Mouse (Mus musculus): Measurements from ENCODE around the gene Hist1h4i. TPM values are rescaled to one million over a fixed set of nuclear protein-coding genes. Genes with fewer than 3 reads are reported as not detected.
"Not testable (repeated sequence)": the region's sequence is repeated elsewhere in the genome, so short reads cannot be mapped to it uniquely, and the experiment has no call there.

The Hist1h4i gene
- polyA plus RNA-seq, 1 experiment from 2014 or later = 22.0 TPM

GRCm38 (mm10) chr13:22039364-22039763 lies 1.8 kb downstream of the Hist1h4i start:
- ATAC-seq = no peak
- no peak overlapping the region for H3K4me3 ChIP-seq (ENCODE audit: low read length)
- H3K27me3 ChIP-seq (replicated peaks; ENCODE audit: control insufficient read depth, insufficient read depth, low read length) = no peaks in the 10 kb centered on the region
- H3K27ac ChIP-seq (ENCODE audit: low read length) = no peak overlapping the region
- 66% methylated on average over 5 of the region's 5 CpGs for WGBS
- no peaks in the 10 kb centered on the region for H3K9me3 ChIP-seq (ENCODE audit: control insufficient read depth, low read length)
- H3K36me3 ChIP-seq (ENCODE audit: control insufficient read depth, insufficient read depth, low read length) = no peaks in the 10 kb centered on the region
- H3K9ac ChIP-seq (ENCODE audit: low read depth, low read length) = no peak overlapping the region
- H3K4me1 ChIP-seq (ENCODE audit: control insufficient read depth, insufficient read depth, low read length) = peaks cover 15% of the 10 kb centered on the region
- H3K4me2 ChIP-seq (ENCODE audit: low read depth, low read length) = no peak overlapping the region

GRCm38 (mm10) chr13:22037415-22037814 lies 3.7 kb downstream of the Hist1h4i start:
- ATAC-seq = no peak
- no peak overlapping the region for H3K4me3 ChIP-seq (ENCODE audit: low read length)
- H3K9ac ChIP-seq (ENCODE audit: low read depth, low read length) = 0 out of 2 replicates have a peak overlapping the region, but pooled peaks have one; percentile 29
- no peak overlapping the region for H3K27ac ChIP-seq (ENCODE audit: low read length)
- no peaks in the 10 kb centered on the region for H3K36me3 ChIP-seq (ENCODE audit: control insufficient read depth, insufficient read depth, low read length)
- 61% methylated on average over 2 of the region's 2 CpGs for WGBS
- no peaks in the 10 kb centered on the region for H3K27me3 ChIP-seq (replicated peaks; ENCODE audit: control insufficient read depth, insufficient read depth, low read length)
- H3K9me3 ChIP-seq (ENCODE audit: control insufficient read depth, low read length) = no peaks in the 10 kb centered on the region
- no peak overlapping the region for H3K4me2 ChIP-seq (ENCODE audit: low read depth, low read length)
- H3K4me1 ChIP-seq (ENCODE audit: control insufficient read depth, insufficient read depth, low read length) = peaks cover 15% of the 10 kb centered on the region

GRCm38 (mm10) chr13:22036986-22037385 lies 4.2 kb downstream of the Hist1h4i start:
- Histone ChIP-seq H3K9me3 (ENCODE audit: control insufficient read depth, low read length) (no peaks in the 10 kb centered on the region), H3K36me3 (ENCODE audit: control insufficient read depth, insufficient read depth, low read length) (no peaks in the 10 kb centered on the region), H3K9ac (ENCODE audit: low read depth, low read length) (peak overlapping the region; percentile 67), H3K4me2 (ENCODE audit: low read depth, low read length) (peak overlapping the region; percentile 70), H3K27ac (ENCODE audit: low read length) (peak overlapping the region; percentile 82), H3K27me3 (replicated peaks; ENCODE audit: control insufficient read depth, insufficient read depth, low read length) (no peaks in the 10 kb centered on the region), H3K4me3 (ENCODE audit: low read length) (peak overlapping the region; percentile 47), H3K4me1 (ENCODE audit: control insufficient read depth, insufficient read depth, low read length) (peaks cover 13% of the 10 kb centered on the region)
- WGBS = 62% methylated on average over 3 of the region's 3 CpGs
- no peak for ATAC-seq

- H3K9ac ChIP-seq (ENCODE audit: low read depth, low read length) = peak overlapping the region; percentile 67
- H3K9me3 ChIP-seq (ENCODE audit: control insufficient read depth, low read length) = no peaks in the 10 kb centered on the region
- H3K4me2 ChIP-seq (ENCODE audit: low read depth, low read length) = peak overlapping the region; percentile 70
- no peaks in the 10 kb centered on the region for H3K36me3 ChIP-seq (ENCODE audit: control insufficient read depth, insufficient read depth, low read length)
- WGBS = 3% methylated on average over 20 of the region's 23 CpGs
- H3K27me3 ChIP-seq (replicated peaks; ENCODE audit: control insufficient read depth, insufficient read depth, low read length) = no peaks in the 10 kb centered on the region
- peak; percentile 17; the same call in 1 of the 2 replicates for ATAC-seq
- peak overlapping the region; percentile 47 for H3K4me3 ChIP-seq (ENCODE audit: low read length)
- peaks cover 12% of the 10 kb centered on the region; the same call in 1 of the 2 replicates for H3K4me1 ChIP-seq (ENCODE audit: control insufficient read depth, insufficient read depth, low read length)
- H3K27ac ChIP-seq (ENCODE audit: low read length) = peak overlapping the region; percentile 82
These were observed 4.8 kb downstream of the Hist1h4i start for GRCm38 (mm10) chr13:22036149-22036956.

GRCm38 (mm10) chr13:22035267-22036148 lies 5.7 kb downstream of the Hist1h4i start, which contains the start of the genes Hist1h2ah and Hist1h2bk:
TSS of gene Hist1h2ah (minus strand) at chr13:22035568.
TSS of gene Hist1h2bk (plus strand) at chr13:22035870.
- ATAC-seq = peak; percentile 96
- under 1% methylated on average over 22 of the region's 69 CpGs for WGBS
- H3K9ac ChIP-seq (ENCODE audit: low read depth, low read length) = peak within 1 kb of the TSS; percentile 67
- H3K4me3 ChIP-seq (ENCODE audit: low read length) = peak within 1 kb of the TSS; percentile 50
- peaks cover 12% of the 10 kb centered on the region; the same call in 1 of the 2 replicates for H3K4me1 ChIP-seq (ENCODE audit: control insufficient read depth, insufficient read depth, low read length)
- not testable (repeated sequence) for H3K9me3 ChIP-seq (ENCODE audit: control insufficient read depth, low read length); H3K27me3 ChIP-seq (replicated peaks; ENCODE audit: control insufficient read depth, insufficient read depth, low read length); H3K36me3 ChIP-seq (ENCODE audit: control insufficient read depth, insufficient read depth, low read length)
- peak within 1 kb of the TSS; percentile 70 for H3K4me2 ChIP-seq (ENCODE audit: low read depth, low read length)
- H3K27ac ChIP-seq (ENCODE audit: low read length) = peak within 1 kb of the TSS; percentile 93

GRCm38 (mm10) chr13:22034443-22035266 lies 6.5 kb downstream of the Hist1h4i start:
- H3K9ac ChIP-seq (ENCODE audit: low read depth, low read length) = peak overlapping the region; percentile 66
- H3K36me3 ChIP-seq (ENCODE audit: control insufficient read depth, insufficient read depth, low read length) = no peaks in the 10 kb centered on the region
- peak overlapping the region; percentile 93 for H3K27ac ChIP-seq (ENCODE audit: low read length)

GRCm38 (mm10) chr13:22033741-22034442 lies 7.3 kb downstream of the Hist1h4i start:
- 34% methylated on average over 5 of the region's 5 CpGs for WGBS

More at GRCm38 (mm10) chr13:22034443-22035266, 6.5 kb downstream of the Hist1h4i start:
- no peaks in the 10 kb centered on the region for H3K27me3 ChIP-seq (replicated peaks; ENCODE audit: control insufficient read depth, insufficient read depth, low read length)
- peaks cover 4% of the 10 kb centered on the region; the same call in 1 of the 2 replicates for H3K4me1 ChIP-seq (ENCODE audit: control insufficient read depth, insufficient read depth, low read length)
- H3K9me3 ChIP-seq (ENCODE audit: control insufficient read depth, low read length) = no peaks in the 10 kb centered on the region
- H3K4me2 ChIP-seq (ENCODE audit: low read depth, low read length) = peak overlapping the region; percentile 61
- WGBS = 3% methylated on average over 10 of the region's 14 CpGs
- ATAC-seq = peak; percentile 39
- peak overlapping the region; percentile 48 for H3K4me3 ChIP-seq (ENCODE audit: low read length)

GRCm38 (mm10) chr13:22030493-22030892 lies 10.7 kb downstream of the Hist1h4i start:
- no peak overlapping the region for H3K4me2 ChIP-seq (ENCODE audit: low read depth, low read length)
- H3K9ac ChIP-seq (ENCODE audit: low read depth, low read length) = no peak overlapping the region
- H3K4me3 ChIP-seq (ENCODE audit: low read length) = no peak overlapping the region
- peaks cover 3% of the 10 kb centered on the region for H3K4me1 ChIP-seq (ENCODE audit: control insufficient read depth, insufficient read depth, low read length)
- H3K27ac ChIP-seq (ENCODE audit: low read length) = no peak overlapping the region
- H3K27me3 ChIP-seq (replicated peaks; ENCODE audit: control insufficient read depth, insufficient read depth, low read length) = no peaks in the 10 kb centered on the region
- no peak for ATAC-seq
- 10% methylated on average over 4 of the region's 4 CpGs for WGBS
- H3K36me3 ChIP-seq (ENCODE audit: control insufficient read depth, insufficient read depth, low read length) = no peaks in the 10 kb centered on the region
- no peaks in the 10 kb centered on the region for H3K9me3 ChIP-seq (ENCODE audit: control insufficient read depth, low read length)

More at GRCm38 (mm10) chr13:22033741-22034442, 7.3 kb downstream of the Hist1h4i start:
- peak overlapping the region; percentile 54 for H3K9ac ChIP-seq (ENCODE audit: low read depth, low read length)
- peak overlapping the region; percentile 41 for H3K4me3 ChIP-seq (ENCODE audit: low read length)
- peaks cover 4% of the 10 kb centered on the region; the same call in 1 of the 2 replicates for H3K4me1 ChIP-seq (ENCODE audit: control insufficient read depth, insufficient read depth, low read length)
- no peaks in the 10 kb centered on the region for H3K36me3 ChIP-seq (ENCODE audit: control insufficient read depth, insufficient read depth, low read length)
- no peaks in the 10 kb centered on the region for H3K27me3 ChIP-seq (replicated peaks; ENCODE audit: control insufficient read depth, insufficient read depth, low read length)
- peak overlapping the region; percentile 78 for H3K27ac ChIP-seq (ENCODE audit: low read length)
- no peak for ATAC-seq
- no peaks in the 10 kb centered on the region for H3K9me3 ChIP-seq (ENCODE audit: control insufficient read depth, low read length)
- peak overlapping the region; percentile 61 for H3K4me2 ChIP-seq (ENCODE audit: low read depth, low read length)

Data from intestine, embryonic 16.5 days (tissue).